Mouse (Mus musculus) kidney, postnatal 25 days (tissue): ENCODE results near the gene Magi2.

Experiments used
- DNase-seq, 2 experiments: peaks; one replicate each; pipeline ENCODE4 v3.0.0; 2021; ENCODE audit warnings: mixed read lengths in 2 of 2

Gene Magi2

DNA sequence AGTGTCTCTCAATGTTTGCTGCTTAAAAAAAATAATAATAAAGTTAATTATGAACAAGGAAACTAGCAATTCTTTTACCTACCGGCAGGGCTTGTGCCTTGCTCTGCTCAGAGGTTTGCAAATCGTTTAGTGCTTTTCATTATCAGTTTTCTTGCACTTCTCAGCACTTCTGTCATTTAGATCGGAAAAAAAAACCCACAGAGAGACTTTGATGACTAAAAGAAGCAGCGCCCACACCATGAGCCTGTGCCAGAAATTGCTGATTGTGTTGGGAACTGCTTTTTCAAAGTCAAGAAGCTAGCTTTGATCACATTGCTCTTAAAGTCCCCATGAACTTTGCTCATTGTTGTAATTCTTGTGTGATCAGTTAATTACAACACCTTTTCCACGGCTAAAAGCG is 860.2 kb downstream of the Magi2 start:
- DNase-seq = no peak

DNA sequence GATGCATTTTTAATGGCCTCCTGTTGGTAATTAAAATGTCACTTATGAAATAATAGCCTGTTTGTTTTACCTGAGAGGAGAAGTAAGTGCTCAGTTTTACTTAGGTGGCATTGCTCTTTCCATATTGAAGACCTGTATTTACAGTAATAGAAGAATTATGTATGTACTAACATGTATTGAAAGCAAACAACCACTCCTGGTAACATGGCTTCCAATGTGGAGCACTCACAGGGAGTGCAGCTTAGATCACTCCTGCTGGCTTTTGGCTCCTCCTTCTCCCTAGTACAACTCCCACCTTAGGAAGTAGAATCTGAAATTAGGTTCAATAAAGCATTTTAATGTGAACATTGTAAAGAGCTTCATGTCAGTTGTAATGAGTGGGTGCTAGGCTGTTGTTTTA is 877.0 kb downstream of the Magi2 start:
- DNase-seq = no peak

DNA sequence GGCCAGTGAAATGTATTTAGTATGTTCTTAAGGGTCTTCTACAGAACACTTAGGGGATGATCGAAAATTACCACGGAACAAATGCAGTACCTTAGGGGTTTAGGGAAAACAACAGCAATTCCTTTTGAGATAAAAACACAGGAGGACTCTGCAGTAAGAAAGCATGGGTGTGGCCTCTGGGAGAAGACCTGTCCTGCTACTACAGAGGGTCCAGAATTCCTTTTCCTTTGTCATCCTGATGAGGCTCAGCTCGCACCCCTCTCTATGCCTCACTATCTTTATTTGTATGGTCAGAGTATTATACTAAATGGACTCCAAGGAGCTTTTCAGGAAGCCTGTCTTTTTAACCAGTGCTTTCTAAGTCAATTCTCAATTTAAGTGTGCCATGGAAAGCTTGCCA is 877.7 kb downstream of the Magi2 start:
- no peak for DNase-seq

DNA sequence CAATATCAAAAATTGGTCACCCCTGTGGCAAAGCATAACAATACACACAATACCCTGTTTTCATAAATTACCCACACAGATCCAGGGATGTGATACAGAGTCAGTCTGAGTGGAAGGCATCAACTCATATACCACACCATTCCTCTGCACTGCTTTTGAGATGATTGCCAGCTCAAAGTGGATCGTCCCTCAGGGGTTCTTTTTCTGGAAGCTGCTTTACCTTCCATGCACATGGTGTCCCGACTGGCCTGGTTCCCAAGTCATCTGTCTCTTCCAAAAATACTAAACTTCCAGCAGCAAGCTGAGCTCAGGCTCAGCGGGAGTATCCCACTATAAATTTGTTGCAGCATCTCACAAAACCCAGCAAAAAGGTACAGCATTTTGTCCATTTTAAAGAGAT is 882.7 kb downstream of the Magi2 start:
- no peak for DNase-seq

DNA sequence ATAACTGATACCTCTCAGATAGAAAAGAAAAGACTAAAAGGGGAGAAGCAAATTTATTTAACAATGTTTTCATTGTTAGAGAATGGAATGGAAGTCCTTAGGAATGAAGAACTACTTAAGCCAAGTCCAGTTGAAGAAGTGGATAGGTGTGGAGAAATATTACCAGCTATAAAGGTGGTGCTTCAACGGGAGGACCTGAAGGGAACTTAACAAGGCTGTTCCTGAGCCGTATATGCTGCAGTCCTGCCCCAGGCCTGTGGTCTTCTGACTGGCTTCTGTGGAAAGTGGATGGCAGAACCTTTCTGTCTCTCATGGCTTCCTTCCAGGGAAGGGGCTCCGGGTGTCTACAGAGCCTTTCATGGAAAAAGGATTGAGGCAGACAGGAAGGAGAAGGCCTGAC is 890.3 kb downstream of the Magi2 start:
- no peak for DNase-seq

DNA sequence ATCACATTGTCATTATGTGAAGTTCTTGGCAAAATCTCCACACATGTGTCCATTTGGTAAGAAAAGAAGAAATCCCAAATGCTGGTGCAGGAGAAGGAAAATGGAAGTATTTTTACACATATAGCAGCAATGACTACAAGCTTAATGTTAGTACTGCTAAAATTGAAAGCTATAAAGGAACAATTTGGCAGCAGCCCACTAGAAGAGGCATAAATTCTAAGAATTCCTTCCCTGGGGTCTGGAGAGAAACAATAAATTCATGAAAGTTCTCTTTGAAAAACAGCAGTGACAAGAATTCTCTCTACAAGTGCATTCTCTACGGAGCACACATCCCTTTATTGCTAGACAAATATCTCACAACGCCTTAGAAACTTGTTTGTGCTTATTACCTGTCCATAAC is 913.4 kb downstream of the Magi2 start:
- no peak for DNase-seq

DNA sequence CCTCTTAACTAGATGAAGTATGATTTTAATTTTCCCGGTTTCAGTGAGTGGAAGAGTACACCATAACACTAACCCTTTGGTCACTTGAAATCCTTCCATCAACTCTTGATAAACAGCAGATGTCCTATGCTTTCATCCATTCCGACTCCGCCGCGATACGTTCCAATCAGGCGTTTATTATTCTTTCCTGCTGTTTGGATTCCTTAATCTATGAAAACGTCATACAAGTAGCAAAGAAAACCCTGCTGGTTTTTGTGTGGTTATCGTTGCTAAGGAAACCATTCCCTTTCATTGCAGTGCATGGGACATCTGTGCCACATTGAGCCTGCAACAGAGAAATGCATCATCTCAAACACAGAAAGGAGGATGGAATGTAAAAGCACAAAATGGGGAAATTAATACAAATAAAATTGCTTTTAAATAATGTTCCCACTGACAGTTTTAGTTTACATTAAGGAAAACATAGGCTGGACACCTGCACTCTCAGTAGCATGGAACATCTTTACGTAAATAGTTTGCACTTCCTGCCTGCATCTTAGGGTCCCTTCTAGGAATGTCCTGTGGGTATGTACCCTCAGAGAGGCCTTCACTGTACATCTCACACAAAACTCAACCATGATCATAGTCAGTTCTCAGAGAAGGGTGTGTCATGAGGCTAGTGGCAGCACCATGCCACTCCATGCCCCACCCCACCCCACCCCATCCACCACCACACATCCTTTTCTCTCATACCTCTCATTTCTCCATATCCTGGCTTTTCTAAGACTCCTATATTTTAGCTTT is 914.0 kb downstream of the Magi2 start:
- no peak for DNase-seq

DNA sequence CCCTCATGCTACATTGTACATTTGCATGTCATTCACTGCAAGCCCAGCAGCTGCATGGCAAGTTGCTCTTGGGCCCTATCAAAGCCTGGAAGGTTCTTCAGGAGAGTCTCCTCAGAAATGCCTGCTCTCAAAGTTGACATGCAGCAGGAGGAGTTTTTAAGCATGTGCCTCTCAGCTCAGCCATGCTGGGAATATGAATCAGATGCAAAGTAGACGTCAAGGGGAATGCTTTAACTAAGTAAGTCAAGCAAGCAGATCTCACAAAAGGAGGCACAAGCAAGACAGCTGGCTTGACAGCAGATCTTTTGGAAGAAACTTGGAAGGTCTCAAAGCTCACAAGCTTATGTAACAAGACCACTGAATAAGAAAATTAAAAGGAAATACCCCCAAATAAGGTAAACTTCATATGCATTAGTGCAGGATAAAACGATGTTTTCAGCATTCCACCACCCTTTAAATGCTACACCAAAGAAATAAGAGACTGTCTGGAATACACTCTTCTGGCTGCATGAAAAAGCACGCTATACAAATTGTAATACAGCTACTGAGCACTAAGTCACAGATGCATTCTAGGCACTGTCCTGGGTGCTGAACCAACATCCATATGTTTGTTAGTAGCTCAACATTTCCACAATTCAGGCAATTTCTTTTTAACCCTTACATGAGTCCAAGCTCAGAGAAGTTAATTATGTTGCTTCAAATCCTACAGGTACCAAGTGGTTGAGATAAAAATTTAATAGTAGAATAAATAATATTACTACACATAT is 926.7 kb downstream of the Magi2 start:
- no peak for DNase-seq

DNA sequence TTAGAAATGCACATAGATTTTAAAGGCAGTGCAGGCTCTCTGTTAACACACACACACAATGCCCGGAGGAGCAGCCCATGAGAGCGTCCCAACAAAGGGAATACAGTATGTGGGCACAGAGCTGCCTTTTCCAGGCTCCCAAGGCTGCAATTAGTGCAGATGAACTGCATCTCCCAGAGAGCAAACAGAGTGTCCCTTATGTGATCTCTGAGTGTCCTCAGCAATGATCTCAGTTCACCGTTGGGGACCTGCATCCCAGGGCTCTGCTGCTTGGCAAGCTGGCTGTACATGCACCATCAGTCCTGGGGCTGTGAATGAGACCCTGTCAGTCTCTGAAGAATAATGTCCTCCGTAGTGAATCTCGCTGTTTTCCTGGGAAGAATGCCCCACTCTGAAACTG is 969.9 kb downstream of the Magi2 start:
- no peak for DNase-seq

DNA sequence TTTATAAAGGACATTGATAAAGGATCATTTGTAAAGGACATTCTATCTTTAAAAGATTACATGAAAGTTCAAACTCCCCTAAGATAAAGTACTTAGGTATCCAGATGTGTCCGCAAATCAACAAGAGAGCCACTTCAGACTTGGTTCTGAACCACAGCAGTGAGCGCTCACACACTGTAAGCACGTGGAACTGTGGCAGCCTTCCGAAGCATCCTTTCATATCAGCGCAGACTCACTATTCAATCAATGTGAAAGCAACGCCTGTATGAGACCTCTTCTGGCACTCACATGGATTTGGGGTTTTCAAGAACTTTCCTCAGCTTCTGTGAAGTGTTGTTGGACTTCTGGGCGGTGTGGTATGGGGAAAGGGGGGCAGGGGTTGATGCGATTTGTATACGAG is 970.6 kb downstream of the Magi2 start:
- no peak for DNase-seq

DNA sequence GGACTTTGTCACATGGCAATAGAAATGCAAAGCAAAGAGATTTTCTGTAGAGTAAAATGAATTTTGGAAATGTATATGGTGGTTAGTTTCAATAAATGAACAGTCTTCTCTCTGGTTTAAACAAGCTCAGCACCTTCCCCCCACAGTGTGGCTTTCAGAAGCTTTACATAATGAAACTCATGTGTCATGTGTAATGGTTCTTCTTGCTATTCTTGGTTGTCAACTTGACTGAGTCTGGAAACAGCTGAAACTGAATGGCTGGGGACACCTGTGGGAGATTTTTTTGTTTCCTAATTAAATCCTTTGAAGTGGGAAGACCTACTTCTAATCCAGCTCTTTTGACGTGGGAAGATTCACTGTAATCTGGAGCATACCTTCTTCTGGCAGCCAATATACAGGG is 974.5 kb downstream of the Magi2 start:
- DNase-seq = no peak

DNA sequence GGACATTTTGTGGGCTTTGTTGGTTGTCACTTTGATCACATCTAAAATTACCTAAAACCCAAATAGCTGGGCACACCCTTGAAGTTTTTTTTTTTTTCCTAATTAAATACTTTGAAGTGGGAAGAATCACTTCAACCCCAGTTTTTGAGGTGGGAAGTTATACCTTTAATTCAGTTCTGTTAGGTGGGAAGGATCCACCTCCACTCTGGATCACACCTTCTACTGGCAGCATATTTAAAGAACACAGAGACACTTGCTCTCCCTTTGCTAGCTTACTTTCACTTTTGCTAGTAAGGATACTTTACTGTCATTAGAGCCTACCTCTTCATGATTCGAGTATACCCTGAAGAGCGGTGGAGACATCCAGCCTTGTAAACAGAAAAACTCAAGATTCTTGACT is 981.3 kb downstream of the Magi2 start:
- DNase-seq = no peak

DNA sequence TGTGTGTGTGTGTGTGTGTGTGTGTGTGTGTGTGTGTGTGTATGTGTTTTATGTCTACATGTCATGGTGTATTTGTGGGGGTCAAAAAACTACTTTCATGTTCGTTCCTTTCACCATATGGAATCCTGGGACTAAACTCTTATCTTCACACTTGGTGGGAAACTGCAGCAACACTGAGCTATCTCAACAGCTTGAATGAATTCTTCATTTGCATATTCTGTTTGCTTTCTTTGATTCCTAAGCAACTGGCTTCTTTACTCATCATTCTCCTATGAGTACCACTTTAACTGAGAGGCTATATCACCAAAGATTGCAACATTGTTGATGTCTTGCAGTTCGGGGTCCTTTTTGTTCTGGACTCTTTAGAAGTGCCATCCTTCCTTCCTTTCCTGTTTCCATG is 986.5 kb downstream of the Magi2 start:
- no peak for DNase-seq

DNA sequence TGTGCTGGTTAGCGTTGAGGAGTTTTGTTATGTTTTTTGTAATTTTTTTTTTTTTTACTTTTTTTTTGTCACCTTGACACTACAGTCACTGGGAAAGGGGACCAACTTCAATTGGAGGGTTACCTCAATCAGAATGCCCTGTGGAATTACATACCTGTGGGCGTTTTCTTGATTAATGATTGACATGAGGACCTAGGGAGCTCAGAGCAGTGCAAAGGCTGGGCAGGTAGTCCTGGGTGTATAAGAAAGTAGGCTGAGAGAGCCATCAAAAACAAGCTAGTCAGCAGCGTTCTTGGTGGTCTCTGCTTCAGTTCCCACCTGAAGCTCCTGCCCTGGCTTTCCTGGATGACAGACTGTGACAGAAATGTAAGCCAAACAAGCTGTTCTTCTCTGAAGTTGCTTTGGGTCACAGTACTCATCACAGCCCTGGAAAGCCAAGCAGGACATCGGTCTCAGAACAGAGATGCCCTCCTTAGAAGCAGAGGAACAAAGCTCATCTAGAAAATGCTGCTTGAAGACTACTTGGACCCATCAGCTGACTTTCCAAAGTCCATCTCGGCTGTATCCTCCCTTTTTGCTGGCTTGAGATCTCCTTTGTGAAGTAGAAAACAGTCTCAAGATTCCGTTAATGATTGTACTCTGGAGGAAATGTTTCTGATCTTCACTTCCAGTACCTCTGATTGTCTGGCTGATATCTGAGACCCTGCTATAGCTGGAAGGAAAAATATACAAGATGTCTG is 999.8 kb downstream of the Magi2 start:
- DNase-seq = peak; percentile 55 to 61

DNA sequence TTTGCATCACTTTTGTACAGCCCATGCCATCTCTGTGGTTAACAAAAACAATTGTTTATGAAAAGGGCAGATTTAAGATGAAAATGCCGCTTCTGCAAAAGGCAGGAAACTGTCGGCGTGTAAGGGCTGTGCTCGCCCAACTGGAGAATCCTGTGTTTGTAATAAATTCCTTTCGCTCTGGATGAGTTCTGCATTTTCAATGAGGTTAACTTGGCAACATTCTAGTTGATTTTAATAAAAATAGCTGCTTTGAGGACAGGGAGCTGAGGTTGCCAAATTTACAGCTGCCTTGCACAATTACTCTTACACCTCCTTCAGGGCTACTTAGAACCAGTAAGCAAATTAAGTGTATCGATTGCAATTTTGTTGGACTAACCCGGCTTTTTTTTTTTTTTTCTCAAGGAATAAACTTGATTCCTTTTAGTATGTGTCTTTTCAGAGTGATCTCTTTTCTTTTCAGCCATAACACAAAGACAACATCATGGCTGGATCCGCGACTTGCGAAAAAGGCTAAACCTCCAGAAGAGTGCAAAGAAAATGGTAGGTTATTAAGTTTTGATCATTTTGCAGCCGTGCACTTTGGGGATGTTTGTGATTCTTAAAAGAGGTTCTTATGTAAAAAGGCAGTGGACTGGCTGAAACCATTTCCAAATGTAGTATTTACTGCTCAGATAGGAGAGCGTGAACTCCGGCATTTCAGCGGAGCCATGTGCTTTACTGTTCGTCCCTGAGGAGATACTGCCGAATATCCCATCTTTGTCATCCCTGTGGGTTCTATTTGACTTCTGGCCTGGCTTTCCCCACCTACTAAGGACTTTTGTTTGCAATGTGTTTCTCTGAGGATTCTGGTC is 1001.3 kb downstream of the Magi2 start:
- no peak for DNase-seq

DNA sequence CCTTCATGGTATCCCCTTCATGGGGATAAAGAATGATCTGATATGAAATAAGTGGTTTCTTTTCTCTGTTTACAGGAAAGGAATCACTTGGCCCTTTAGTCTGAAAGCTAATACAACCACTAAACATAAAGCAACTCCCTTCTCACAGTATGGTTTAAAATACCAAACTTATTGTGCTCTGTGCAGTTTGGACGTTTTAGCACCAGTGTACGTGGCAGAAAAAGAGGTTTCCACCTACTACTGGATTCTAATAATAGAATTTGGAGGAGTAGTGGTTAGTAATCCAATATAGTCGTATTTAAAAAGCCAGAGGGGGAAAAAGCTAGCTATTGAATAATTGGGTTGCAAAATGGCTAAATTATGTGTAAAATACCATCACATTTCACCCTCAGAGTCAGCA is 1005.1 kb downstream of the Magi2 start:
- DNase-seq = no peak

DNA sequence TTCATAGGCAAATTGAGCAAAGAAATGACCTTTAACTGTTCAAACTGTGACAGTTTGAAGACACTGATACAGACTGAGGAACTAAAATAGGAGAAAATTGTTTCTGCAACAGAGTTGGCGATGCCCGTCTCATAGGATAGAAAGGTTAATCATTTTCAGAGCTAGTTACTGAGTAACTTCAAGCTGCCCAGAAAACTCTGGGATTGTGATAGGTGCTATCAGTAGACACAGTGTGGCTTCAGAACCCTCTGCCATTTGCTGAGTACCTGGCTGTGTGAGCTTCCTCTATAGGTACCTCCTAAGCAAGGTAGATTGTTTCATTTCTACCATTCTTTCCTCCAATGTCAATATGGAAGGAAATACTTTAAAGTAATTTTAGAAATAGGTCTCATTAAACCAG is 1014.7 kb downstream of the Magi2 start:
- DNase-seq = no peak

DNA sequence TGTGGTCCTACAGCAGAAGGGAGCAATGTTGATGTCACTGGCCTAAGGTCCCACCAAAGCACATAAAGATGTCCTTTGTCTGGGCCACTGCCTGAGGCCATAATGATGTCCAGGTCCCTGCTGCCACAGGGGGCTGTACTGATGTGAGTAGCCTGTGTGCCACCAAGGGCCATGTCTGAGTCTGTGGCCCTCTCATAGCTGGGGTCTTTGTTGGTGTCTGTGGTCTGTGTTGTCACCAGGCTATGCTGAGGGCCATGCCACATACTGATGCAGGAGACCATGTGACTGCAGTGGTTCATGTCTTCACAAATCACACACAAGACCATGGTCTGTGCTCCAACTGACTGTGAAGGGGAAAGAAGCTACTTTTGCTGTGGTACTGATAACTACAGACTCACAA is 1015.7 kb downstream of the Magi2 start:
- no peak for DNase-seq

DNA sequence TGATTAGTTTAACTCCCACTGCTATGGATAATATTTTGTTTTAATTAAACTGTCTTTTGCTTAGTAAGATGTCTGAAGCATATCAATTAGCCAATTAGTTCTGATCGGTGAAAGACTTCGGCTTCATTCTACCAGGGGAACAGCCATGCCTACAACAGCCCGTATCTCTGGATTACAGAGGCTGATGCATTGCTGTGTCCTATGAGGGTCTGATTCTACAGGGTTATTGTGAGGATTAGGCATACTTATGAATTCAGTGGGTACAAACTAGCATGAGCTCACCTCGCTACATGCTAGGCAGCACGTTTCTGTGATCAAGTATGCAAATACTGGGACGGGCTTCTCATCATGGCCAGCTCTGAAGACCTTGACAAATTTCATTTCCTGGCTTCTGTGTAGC is 1022.5 kb downstream of the Magi2 start:
- DNase-seq = no peak

DNA sequence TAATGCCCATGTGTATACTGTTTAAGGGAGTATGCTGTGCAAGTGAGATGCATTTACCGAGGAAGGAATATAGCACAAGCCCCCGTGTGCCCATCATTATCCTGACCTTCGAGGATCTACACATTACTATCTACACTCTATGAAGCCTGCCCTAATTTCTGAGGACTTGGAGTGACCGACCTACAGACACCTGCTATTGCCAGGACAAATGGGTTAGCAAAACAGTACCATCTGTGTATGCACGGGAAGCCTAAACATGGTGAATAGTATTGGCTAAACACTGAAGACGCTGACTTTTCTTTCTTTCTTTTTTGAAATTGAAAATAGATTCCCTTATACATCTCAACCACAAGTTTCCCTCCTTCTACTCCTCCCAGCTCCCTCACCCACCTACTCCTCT is 1024.7 kb downstream of the Magi2 start:
- no peak for DNase-seq

DNA sequence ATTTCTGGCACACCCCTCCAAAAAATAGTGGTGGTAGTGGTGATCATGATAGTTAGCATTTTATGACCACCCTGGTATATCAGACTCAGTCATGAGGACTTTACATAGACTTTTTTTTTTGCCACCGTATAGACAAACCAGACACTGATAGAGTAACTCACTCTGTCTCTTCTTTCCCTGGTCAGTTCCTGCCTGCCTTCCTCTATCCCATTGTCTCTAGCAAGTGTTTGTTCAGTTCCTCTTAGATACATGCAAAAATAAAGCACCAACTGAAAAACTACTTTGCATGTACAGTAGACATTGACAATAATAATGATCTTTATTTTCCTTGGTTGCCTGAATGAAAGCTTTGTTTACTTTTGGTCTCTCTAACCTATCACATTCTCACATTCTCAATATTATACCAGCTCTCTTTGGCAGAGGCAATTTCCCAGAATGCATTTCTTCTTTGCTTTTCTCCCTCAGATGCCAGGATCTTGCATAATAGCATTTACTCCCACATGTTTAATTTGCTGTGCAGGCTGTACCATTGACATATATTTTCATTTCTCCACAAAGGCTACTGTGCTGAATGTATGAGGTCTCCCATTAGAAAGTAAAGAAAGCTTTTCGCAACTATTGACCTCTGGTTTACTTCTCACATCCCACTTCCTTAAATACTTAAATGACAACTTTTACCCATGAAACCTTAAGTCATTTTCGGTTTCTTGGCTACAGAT is 1029.5 kb downstream of the Magi2 start:
- no peak for DNase-seq

DNA sequence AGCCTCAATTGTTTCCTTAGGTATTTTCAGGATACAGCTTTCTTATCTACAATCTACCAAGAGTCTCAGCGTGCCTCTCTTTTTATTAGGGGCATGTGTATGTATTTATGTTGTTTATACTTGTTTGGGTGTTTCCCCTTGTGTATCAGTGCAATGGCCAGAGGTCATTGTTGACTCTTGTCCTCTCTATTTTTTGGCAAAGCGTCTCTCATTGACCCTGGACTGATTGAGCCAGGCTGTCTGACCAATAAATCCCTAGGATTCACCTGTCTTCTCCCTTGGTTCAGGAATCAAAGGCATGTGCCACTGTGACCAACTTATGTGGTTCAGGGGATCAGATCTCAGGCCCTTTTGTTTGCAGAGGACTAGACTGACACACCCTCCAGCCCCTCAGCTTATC is 1030.1 kb downstream of the Magi2 start:
- DNase-seq = no peak
